Mouse (Mus musculus): ENCODE data around the gene Dnah2. TPM values are rescaled to one million over a fixed set of nuclear protein-coding genes. Genes with fewer than 3 reads are reported as not detected.

Dnah2 gene
- 0.49 and 0.59 TPM in 2 replicates for polyA plus RNA-seq (2012; rRNA removed; ENCODE audit: low replicate concordance)

DNA sequence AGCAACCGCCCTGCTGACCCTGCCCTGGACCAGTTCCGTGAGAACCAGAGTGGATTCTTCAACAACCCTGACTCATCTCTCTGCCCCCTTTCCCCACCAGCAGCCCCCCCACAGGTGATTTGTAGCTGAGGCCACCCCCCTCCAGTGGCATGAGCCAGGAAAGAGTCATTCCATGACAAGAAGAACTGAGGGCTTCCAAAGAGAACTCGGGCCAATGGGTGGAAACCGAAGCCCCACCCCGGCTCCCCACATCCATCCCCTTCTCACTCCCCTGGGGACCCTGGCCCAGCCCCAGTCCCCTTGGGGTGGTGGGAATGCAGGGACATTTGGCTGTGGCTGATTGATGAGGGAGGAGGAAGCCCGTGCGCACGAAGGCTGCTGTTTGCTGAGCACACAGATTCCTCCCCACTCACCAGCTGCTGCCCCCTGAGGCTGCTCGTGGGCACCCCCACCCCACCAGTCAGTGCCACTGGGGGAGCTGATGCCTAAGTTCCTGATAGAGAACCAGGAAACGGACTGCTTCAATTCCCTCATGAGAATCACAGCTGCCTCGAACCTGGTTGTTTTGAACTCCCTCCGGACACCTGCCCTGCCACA lies at the start of gene Dnah2:
TSS of gene Dnah2 (minus strand) at position 51 of the 597 bp plus-strand sequence.

DNA sequence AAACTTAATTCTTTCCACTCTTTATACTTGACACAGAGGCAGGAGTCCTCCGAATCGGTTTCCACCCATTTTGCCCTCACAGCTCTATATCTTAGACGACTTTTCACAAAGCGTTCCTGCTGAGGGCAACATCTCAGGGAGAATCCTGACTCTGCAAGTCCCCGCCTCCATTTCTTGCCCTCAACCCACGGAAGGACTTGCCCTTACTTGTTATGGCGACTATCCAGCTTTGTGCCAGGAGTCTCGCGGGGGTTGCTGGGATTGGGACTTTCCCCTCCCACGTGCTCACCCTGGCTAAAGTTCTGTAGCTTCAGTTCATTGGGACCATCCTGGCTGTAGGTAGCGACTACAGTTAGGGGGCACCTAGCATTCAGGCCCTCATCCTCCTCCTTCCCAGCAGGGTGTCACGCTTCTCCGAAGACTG lies 31.2 kb upstream of the Dnah2 start, which contains the start of the genes Wrap53 and Trp53:
TSS of gene Wrap53 (minus strand) at position 165 of the 424 bp plus-strand sequence.
TSS of gene Trp53 (plus strand) at position 269 of the 424 bp plus-strand sequence.

DNA sequence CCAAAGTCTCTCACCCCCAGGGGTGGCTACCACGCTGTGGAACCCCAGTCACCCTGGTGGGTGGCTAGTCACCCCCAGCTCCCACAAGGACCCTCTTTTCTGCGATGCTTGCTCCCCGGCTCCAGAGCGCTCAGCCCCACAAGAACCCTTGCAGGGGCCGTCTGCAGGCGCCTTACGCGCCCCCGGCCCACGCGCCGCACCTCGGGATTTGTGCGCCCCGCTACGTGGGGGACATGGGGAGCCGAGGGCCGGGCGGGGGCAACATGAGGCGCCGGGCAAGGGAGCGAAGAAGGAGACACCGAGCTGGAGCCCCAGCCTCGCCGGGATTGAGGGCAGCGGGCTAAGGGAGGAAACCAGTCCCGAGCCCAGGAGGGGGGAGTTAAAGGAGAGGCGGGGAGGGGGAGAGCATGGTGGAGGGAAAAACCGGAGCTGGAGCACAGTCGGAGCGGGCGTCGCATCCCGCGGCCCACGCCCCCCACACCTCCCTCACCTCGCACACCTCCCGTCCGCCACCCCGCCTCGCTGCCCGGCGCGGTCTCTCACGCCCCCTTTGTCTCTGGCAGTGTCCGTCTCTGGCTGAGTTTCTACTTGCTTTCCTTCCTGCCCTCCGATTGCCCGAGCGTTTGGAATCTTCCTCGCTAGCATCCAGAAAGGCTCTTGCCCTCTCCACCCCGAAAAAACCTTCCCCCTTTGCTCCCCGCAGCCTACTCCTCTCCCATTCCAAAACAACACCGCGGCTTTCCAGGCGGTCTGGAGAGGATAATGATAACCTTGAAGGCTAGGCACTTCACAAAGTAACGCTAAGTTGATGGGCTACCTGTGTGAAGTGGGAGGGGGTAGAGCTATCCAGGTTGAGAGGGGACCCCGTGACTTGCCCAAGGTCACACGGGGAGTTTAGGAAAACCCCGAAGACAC lies 11.2 kb upstream of the Dnah2 start, which contains the start of gene Efnb3:
TSS of gene Efnb3 (minus strand) at position 355 of the 915 bp plus-strand sequence.

DNA sequence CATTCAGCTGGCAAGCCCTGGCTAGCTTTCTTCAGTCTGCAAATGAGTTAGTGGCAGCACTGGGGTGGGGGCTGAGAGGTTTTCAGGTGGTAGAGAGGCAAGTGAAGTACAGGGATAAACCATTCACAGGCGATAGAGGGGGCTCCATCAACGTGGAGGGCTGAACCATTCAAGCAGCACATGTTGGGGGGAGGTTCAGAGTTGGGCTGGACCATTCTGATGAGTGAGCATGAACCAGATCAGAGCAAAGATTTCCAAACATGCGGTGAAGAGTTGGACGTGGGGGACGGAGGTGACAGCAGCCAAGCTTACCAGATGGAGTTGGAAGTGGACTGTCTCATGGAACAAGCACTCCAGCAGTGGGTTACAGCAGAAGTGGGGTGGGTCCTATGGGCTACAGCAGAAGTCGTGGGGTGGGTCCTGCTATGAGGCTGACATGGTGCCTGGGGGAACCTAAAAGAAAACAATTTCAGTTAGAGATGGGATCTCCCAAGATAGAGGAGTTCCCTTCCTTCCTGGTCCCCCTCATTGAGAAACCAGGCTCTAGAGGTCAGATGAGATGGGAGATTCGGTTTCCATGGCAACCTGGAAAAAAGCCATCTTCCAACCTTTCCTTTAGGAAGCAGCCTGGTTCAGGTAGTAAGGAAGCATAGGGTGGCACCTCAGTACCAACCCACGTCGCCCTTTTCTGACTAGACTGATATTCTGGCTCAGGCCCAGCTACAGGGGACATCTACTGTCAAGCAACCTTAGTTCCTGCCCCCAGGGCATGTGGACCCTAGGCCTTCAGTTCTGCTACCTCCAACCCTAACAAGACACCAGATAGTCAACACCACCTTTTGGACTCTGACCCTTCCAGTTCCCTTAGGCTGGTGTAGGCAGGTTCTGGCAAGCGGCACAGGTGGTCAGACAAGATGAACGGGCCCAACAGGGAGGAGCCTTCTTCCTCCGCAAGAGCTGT lies 135.4 kb downstream of the Dnah2 start, which contains the start of gene Kdm6b:
TSS of gene Kdm6b (minus strand) at position 455 of the 961 bp plus-strand sequence.

DNA sequence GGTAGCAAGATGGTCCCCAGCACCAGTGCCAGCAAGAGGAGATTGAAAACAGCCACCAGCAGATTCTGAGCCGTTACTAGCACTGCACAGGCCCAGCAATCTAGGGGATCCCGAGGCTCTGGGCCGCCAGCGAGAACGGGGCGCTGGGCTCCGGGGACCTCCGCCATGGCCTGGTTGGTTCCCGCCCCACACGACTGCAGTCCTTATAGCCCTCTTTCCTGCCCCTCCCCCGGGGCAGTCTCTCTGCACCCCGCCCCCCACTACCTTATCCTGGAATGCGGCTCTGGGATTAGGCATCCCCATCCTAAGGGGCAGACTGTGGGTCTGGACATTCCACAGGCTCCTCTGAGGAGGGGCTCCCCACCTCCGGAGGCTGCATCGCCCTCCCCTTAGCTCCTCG lies 150.9 kb downstream of the Dnah2 start, which contains the start of gene Tmem88:
TSS of gene Tmem88 (minus strand) at position 176 of the 400 bp plus-strand sequence.

DNA sequence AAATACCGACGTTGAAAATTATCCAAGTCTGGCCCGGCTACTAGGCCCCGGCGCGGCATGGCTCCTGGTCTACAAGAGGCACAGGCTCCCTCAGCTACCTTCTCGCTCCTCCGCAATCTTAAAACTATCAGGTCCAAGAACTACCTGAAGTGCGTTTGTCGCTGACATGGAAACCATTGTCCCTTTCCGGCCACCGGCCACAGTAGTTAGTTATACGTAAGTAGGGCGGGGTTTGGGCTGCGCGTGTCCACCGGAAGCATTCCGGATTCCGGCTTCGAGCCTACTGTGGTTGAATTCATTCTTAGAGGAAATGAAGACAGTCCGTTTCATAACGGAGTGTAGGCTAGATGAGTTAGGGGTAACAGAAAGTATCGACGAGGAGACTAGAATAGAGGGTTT lies 153.7 kb downstream of the Dnah2 start, which contains the start of the genes Naa38 and Cyb5d1:
TSS of gene Naa38 (plus strand) at position 253 of the 399 bp plus-strand sequence.
TSS of gene Cyb5d1 (minus strand) at position 397 of the 399 bp plus-strand sequence.

Other genes starting within 250 kb of the Dnah2 start
- 5.4 and 6.3 TPM in 2 replicates for gene Cntrob, start 225.3 kb downstream of the Dnah2 start, polyA plus RNA-seq (2012; rRNA removed; ENCODE audit: low replicate concordance)
- gene Trappc1, start 225.1 kb downstream of the Dnah2 start, polyA plus RNA-seq (2012; rRNA removed; ENCODE audit: low replicate concordance): 17.3 and 18.7 TPM in 2 replicates
- gene Kcnab3, start 222.9 kb downstream of the Dnah2 start, polyA plus RNA-seq (2012; rRNA removed; ENCODE audit: low replicate concordance): 0.50 and 0.82 TPM in 2 replicates
- gene Rnf227, start 208.6 kb downstream of the Dnah2 start, polyA plus RNA-seq (2012; rRNA removed; ENCODE audit: low replicate concordance): 0.07 and 0.33 TPM in 2 replicates
- 136 and 171 TPM in 2 replicates for gene Chd3, start 179.7 kb downstream of the Dnah2 start, polyA plus RNA-seq (2012; rRNA removed; ENCODE audit: low replicate concordance)
- 130 and 134 TPM in 2 replicates for gene Naa38, start 153.6 kb downstream of the Dnah2 start, polyA plus RNA-seq (2012; rRNA removed; ENCODE audit: low replicate concordance)
- 2.0 and 2.9 TPM in 2 replicates for gene Cyb5d1, start 153.5 kb downstream of the Dnah2 start, polyA plus RNA-seq (2012; rRNA removed; ENCODE audit: low replicate concordance)
- gene Tmem88, start 150.9 kb downstream of the Dnah2 start, polyA plus RNA-seq (2012; rRNA removed; ENCODE audit: low replicate concordance): 15.1 and 29.8 TPM in 2 replicates
- 17.7 and 37.7 TPM in 2 replicates for gene Kdm6b, start 135.4 kb downstream of the Dnah2 start, polyA plus RNA-seq (2012; rRNA removed; ENCODE audit: low replicate concordance)
- gene Efnb3, start 11.1 kb upstream of the Dnah2 start, polyA plus RNA-seq (2012; rRNA removed; ENCODE audit: low replicate concordance): 1.4 and 1.6 TPM in 2 replicates
- gene Wrap53, start 31.1 kb upstream of the Dnah2 start, polyA plus RNA-seq (2012; rRNA removed; ENCODE audit: low replicate concordance): 20.1 and 31.7 TPM in 2 replicates
- gene Trp53, start 31.2 kb upstream of the Dnah2 start, polyA plus RNA-seq (2012; rRNA removed; ENCODE audit: low replicate concordance): 44.5 and 49.2 TPM in 2 replicates
- gene Atp1b2, start 56.8 kb upstream of the Dnah2 start, polyA plus RNA-seq (2012; rRNA removed; ENCODE audit: low replicate concordance): 3.0 and 5.0 TPM in 2 replicates
- gene Shbg, start 68.8 kb upstream of the Dnah2 start, polyA plus RNA-seq (2012; rRNA removed; ENCODE audit: low replicate concordance): not detected in 2 replicates
- 1.4 TPM in 2 replicates for gene Sat2, start 72.9 kb upstream of the Dnah2 start, polyA plus RNA-seq (2012; rRNA removed; ENCODE audit: low replicate concordance)
- gene Fxr2, start 83.9 kb upstream of the Dnah2 start, polyA plus RNA-seq (2012; rRNA removed; ENCODE audit: low replicate concordance): 37.9 and 40.8 TPM in 2 replicates
- gene Sox15, start 106.2 kb upstream of the Dnah2 start, polyA plus RNA-seq (2012; rRNA removed; ENCODE audit: low replicate concordance): 0.26 TPM in 1 of 2 replicates, not detected in the other
- 184 and 214 TPM in 2 replicates for gene Mpdu1, start 113.5 kb upstream of the Dnah2 start, polyA plus RNA-seq (2012; rRNA removed; ENCODE audit: low replicate concordance)
- gene Cd68, start 117.0 kb upstream of the Dnah2 start, polyA plus RNA-seq (2012; rRNA removed; ENCODE audit: low replicate concordance): 20.5 and 25.2 TPM in 2 replicates
- 71.8 and 97.2 TPM in 2 replicates for gene Eif4a1, start 123.3 kb upstream of the Dnah2 start, polyA plus RNA-seq (2012; rRNA removed; ENCODE audit: low replicate concordance)
- gene Senp3, start 133.0 kb upstream of the Dnah2 start, polyA plus RNA-seq (2012; rRNA removed; ENCODE audit: low replicate concordance): 15.6 and 17.3 TPM in 2 replicates
- 11.1 and 13.6 TPM in 2 replicates for gene Tnfsf13, start 136.7 kb upstream of the Dnah2 start, polyA plus RNA-seq (2012; rRNA removed; ENCODE audit: low replicate concordance)
- gene Tnfsf12, start 146.7 kb upstream of the Dnah2 start, polyA plus RNA-seq (2012; rRNA removed; ENCODE audit: low replicate concordance): 17.8 and 19.2 TPM in 2 replicates
- gene Tnfsfm13, start 147.0 kb upstream of the Dnah2 start, polyA plus RNA-seq (2012; rRNA removed; ENCODE audit: low replicate concordance): 3.7 and 4.7 TPM in 2 replicates
- 22.0 and 29.9 TPM in 2 replicates for gene Polr2a, start 209.5 kb upstream of the Dnah2 start, polyA plus RNA-seq (2012; rRNA removed; ENCODE audit: low replicate concordance)
- 0.13 TPM in 1 of 2 replicates, not detected in the other for gene Slc35g3, start 212.9 kb upstream of the Dnah2 start, polyA plus RNA-seq (2012; rRNA removed; ENCODE audit: low replicate concordance)
- gene Zbtb4, start 216.8 kb upstream of the Dnah2 start, polyA plus RNA-seq (2012; rRNA removed; ENCODE audit: low replicate concordance): 7.0 and 19.2 TPM in 2 replicates
- gene Chrnb1, start 246.8 kb upstream of the Dnah2 start, polyA plus RNA-seq (2012; rRNA removed; ENCODE audit: low replicate concordance): 3.8 and 6.8 TPM in 2 replicates

Measured in duodenum, adult 2 months (tissue).